In the genomic region with DNA sequence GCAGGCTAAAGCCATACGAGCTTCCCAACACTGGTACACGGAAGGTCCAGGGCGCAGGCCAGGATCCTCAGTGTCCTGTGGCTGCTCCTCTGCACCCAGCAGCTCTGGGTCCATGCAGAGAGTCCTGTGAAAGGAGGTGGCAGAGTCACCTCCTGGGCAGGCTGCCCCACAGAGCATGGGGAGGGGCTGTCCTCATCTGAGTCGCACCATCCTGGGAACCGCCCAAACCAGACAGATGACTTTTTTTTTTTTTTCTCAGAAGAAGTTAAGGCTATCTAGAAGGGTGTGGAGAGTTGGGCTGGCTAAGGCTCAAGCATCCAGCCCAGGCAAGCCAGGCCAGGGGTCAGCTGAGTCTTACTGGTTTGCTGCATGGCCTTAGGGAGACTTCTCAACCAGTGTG, we compare ENCODE assay signal across 20 mouse cellular contexts. TPM values are rescaled to one million over a fixed set of nuclear protein-coding genes. Genes with fewer than 3 reads are reported as not detected.
DNase-seq lines count a peak whose midpoint lies in the region; ATAC-seq and TF ChIP-seq lines count a peak whose summit lies in the region.
"Had no signal": no experiment of that assay in that cellular context is flagged by ENCODE, and none has a peak within 500 bp of the region (broad histone marks: within the 10 kb centered on the region; RNA-seq: fewer than 3 reads in every experiment).

No protein-coding gene starts in this region.

- no peak overlapping the region for H3K4me3 ChIP-seq in heart, adult 2 months
- no peak overlapping the region for H3K4me3 ChIP-seq in heart, embryonic 12.5 days
- H3K4me3 ChIP-seq in left cerebral cortex, adult 2 months, result no peak overlapping the region
- H3K4me3 ChIP-seq: embryonic facial prominence, embryonic 10.5 days; erythroblast, embryonic 14.5 days; midbrain, embryonic 10.5 days had no signal

- no peak overlapping the region for H3K9ac ChIP-seq in heart, adult 2 months (ENCODE audit: low read depth, low read length)
- no peak overlapping the region for H3K9ac ChIP-seq in heart, embryonic 12.5 days
- H3K9ac ChIP-seq: liver, postnatal 0 days had no signal

- intact Hi-C loops in heart, adult 2 months (cut with DNase I), result no loop called here
- intact Hi-C loops in left cerebral cortex, adult 2 months (cut with DNase I), result no loop called here

- no peaks in the 10 kb centered on the region for H3K9me3 ChIP-seq in heart, embryonic 12.5 days (replicated peaks)
- H3K9me3 ChIP-seq: embryonic facial prominence, embryonic 10.5 days; midbrain, embryonic 10.5 days had no signal

- H3K4me2 ChIP-seq in heart, embryonic 12.5 days, result no peak overlapping the region

- TF ChIP-seq EP300 in heart, adult 2 months (IDR thresholded peaks at IDR 0.05; ENCODE audit: insufficient read depth, low read depth, low read length), result 0 out of 2 replicates have a peak, but pooled peaks have one; percentile 29

- H3K79me2 ChIP-seq in heart, adult 2 months (replicated peaks; ENCODE audit: control insufficient read depth, insufficient read depth, low read length), result no peaks in the 10 kb centered on the region

- no peak for ATAC-seq in heart, embryonic 12.5 days (ENCODE audit: insufficient number of reproducible peaks, low FRiP score)
- ATAC-seq: forebrain, embryonic 16.5 days; hindbrain, embryonic 16.5 days; liver, postnatal 0 days had no signal

- WGBS in heart, adult 2 months, result 55% methylated on average over 5 of the region's 5 CpGs
- 77% methylated on average over 5 of the region's 5 CpGs for WGBS in heart, embryonic 12.5 days

- no peaks in the 10 kb centered on the region for H3K27me3 ChIP-seq in heart, adult 2 months (ENCODE audit: control insufficient read depth, insufficient read depth, low read length)
- no peaks in the 10 kb centered on the region for H3K27me3 ChIP-seq in heart, embryonic 12.5 days (replicated peaks)

- DNase-seq in heart, adult 2 months, result peak in 1 of 2 experiments; percentile 57
- DNase-seq in urinary bladder, postnatal 36 days (ENCODE audit: low spot score in 2 of 2), result peak; percentile 61 to 68
- DNase-seq in urinary bladder, adult 2 months (ENCODE audit: low spot score), result no peak
- DNase-seq in lung, postnatal 10 days, result peak; percentile 31
- DNase-seq in left cerebral cortex, adult 2 months (ENCODE audit: extremely low spot score in 1 of 2, low spot score in 2 of 2), result no peak
- no peak for DNase-seq in embryo, embryonic 11 days
- DNase-seq in thymus, postnatal 25 days, result no peak
- DNase-seq: adrenal gland, postnatal 25 days; cerebellum, postnatal 25 days; gastrocnemius, postnatal 25 days; liver, postnatal 0 days; right cerebral cortex, postnatal 4 days; thymus, postnatal 36 days had no signal

- no peaks in the 10 kb centered on the region for H3K36me3 ChIP-seq in heart, adult 2 months (ENCODE audit: control insufficient read depth, insufficient read depth, low read length)
- no peaks in the 10 kb centered on the region for H3K36me3 ChIP-seq in heart, embryonic 12.5 days
- H3K36me3 ChIP-seq: embryonic facial prominence, embryonic 10.5 days; midbrain, embryonic 10.5 days had no signal

- H3K27ac ChIP-seq in heart, adult 2 months, result peak overlapping the region; percentile 23; the same call in 1 of the 2 replicates
- H3K27ac ChIP-seq in heart, embryonic 12.5 days (ENCODE audit: poor library complexity, severe bottlenecking), result no peak overlapping the region
- no peak overlapping the region for H3K27ac ChIP-seq in left cerebral cortex, adult 2 months
- H3K27ac ChIP-seq: embryonic facial prominence, embryonic 10.5 days; midbrain, embryonic 10.5 days had no signal

- TF ChIP-seq CTCF in heart, adult 2 months (IDR thresholded peaks at IDR 0.05), result no peak
- no peak for TF ChIP-seq CTCF in left cerebral cortex, adult 2 months (IDR thresholded peaks at IDR 0.05)

- TF ChIP-seq POLR2A in heart, adult 2 months (IDR thresholded peaks at IDR 0.05; ENCODE audit: insufficient read depth, low read depth, low read length), result 0 out of 2 replicates have a peak, but pooled peaks have one; percentile 31

- H3K4me1 ChIP-seq in heart, adult 2 months (ENCODE audit: control insufficient read depth, insufficient read depth, low read length), result peaks cover 11% of the 10 kb centered on the region
- H3K4me1 ChIP-seq in heart, embryonic 12.5 days (replicated peaks), result peaks cover 9% of the 10 kb centered on the region

RNA-seq across cellular contexts. Expression of gene Tcea3, which starts 18.9 kb away (rescaled TPM):
- 100 to 1,000 TPM; 112 to 138 TPM for total RNA-seq in heart, adult 2 months (2021)
- polyA plus RNA-seq in heart, adult 2 months (2012; rRNA removed), result 46.9 and 48.7 TPM in 2 replicates
- 56.9 and 57.6 TPM in 2 replicates for polyA plus RNA-seq in heart, embryonic 12.5 days (2016; fragmentation: Nextera tagmentation; extraction: Ambion mirVana)
- 42.6 and 65.1 TPM in 2 replicates for polyA plus RNA-seq in urinary bladder, adult 2 months (2012; rRNA removed)
- total RNA-seq in left cerebral cortex, adult 2 months (2021), result under 1 TPM; 0.68 to 0.93 TPM
- total RNA-seq: MEL had no signal
- polyA plus RNA-seq: erythroblast, embryonic 14.5 days had no signal

RNA-seq across cellular contexts. Expression of gene Asap3, which starts 22.5 kb away (rescaled TPM):
- 10 to 100 TPM in 1 of 2 experiments, 1 to 10 TPM in 1; 7.8 to 10.2 TPM for total RNA-seq in heart, adult 2 months (2021)
- 8.6 and 9.4 TPM in 2 replicates for polyA plus RNA-seq in heart, adult 2 months (2012; rRNA removed)
- 2.9 and 3.4 TPM in 2 replicates for polyA plus RNA-seq in heart, embryonic 12.5 days (2016; fragmentation: Nextera tagmentation; extraction: Ambion mirVana)
- polyA plus RNA-seq in urinary bladder, adult 2 months (2012; rRNA removed), result 11.7 and 11.8 TPM in 2 replicates
- total RNA-seq in left cerebral cortex, adult 2 months (2021), result 1 to 10 TPM; 2.2 to 2.4 TPM

RNA-seq across cellular contexts. Expression of gene Zfp46, which starts 55.8 kb away (rescaled TPM):
- 10 to 100 TPM; 33.7 to 39.6 TPM for total RNA-seq in heart, adult 2 months (2021)
- 32.1 and 49.6 TPM in 2 replicates for polyA plus RNA-seq in heart, adult 2 months (2012; rRNA removed)
- polyA plus RNA-seq in heart, embryonic 12.5 days (2016; fragmentation: Nextera tagmentation; extraction: Ambion mirVana), result 24.7 and 24.9 TPM in 2 replicates
- 41.0 and 50.3 TPM in 2 replicates for polyA plus RNA-seq in urinary bladder, adult 2 months (2012; rRNA removed)
- 10 to 100 TPM; 53.5 to 54.9 TPM for total RNA-seq in left cerebral cortex, adult 2 months (2021)

RNA-seq across cellular contexts. Expression of gene E2f2, which starts 56.4 kb away (rescaled TPM):
- 1 to 10 TPM in 1 of 2 experiments, under 1 TPM in 1; 0.65 to 5.3 TPM for total RNA-seq in heart, adult 2 months (2021)
- polyA plus RNA-seq in heart, adult 2 months (2012; rRNA removed), result 0.41 and 1.3 TPM in 2 replicates
- 8.1 and 9.3 TPM in 2 replicates for polyA plus RNA-seq in heart, embryonic 12.5 days (2016; fragmentation: Nextera tagmentation; extraction: Ambion mirVana)
- 0.50 TPM in 2 replicates for polyA plus RNA-seq in urinary bladder, adult 2 months (2012; rRNA removed)
- total RNA-seq in left cerebral cortex, adult 2 months (2021), result 1 to 10 TPM in 1 of 2 experiments, under 1 TPM in 1; 0.36 to 1.3 TPM

Comparison
In these comparisons a context has a peak if more than half of its experiments do, and no peak if none do; other contexts are left out.
1. DNase-seq: peak in urinary bladder, postnatal 36 days (2 of 2) and lung, postnatal 10 days (single experiment); none in urinary bladder, adult 2 months (single experiment), left cerebral cortex, adult 2 months (0 of 2), embryo, embryonic 11 days (single experiment) and thymus, postnatal 25 days (single experiment).